Mouse (Mus musculus) midbrain, embryonic 15.5 days (tissue): Measurements from ENCODE around the gene Poc1a. TPM values are rescaled to one million over a fixed set of nuclear protein-coding genes. Genes with fewer than 3 reads are reported as not detected.

Source experiments
- ATAC-seq: fragments of 200-750 bp; cut with Nextera tagmentation; replicated peaks from 2 replicates; pipeline ENCODE4 v1.8.0; 2017; ENCODE audit warnings: moderate TSS enrichment
- H3K27ac ChIP-seq: fragments of 300-500 bp; sonication (generic); 2 replicates; pipeline ENCODE4 v1.5.1; 2015; ENCODE audit warnings: mild to moderate bottlenecking, inconsistent platforms
- H3K27me3 ChIP-seq: fragments of 300-500 bp; sonication (generic); replicated peaks from 2 replicates; pipeline ENCODE4 v1.6.1; 2015; ENCODE audit warnings: inconsistent platforms
- H3K36me3 ChIP-seq: fragments of 300-500 bp; sonication (generic); replicated peaks from 2 replicates; pipeline ENCODE4 v1.6.1; 2015; ENCODE audit warnings: inconsistent platforms
- H3K4me1 ChIP-seq: fragments of 300-500 bp; sonication (generic); 2 replicates; pipeline ENCODE4 v1.6.1; 2015; ENCODE audit warnings: inconsistent platforms
- H3K4me2 ChIP-seq: fragments of 300-500 bp; sonication (generic); 2 replicates; pipeline ENCODE4 v1.6.1; 2015; ENCODE audit warnings: inconsistent platforms, mild to moderate bottlenecking, moderate library complexity
- H3K4me3 ChIP-seq: fragments of 300-500 bp; sonication (generic); 2 replicates; pipeline ENCODE4 v1.5.1; 2015; ENCODE audit warnings: mild to moderate bottlenecking, inconsistent platforms
- H3K9ac ChIP-seq: fragments of 300-500 bp; sonication (generic); 2 replicates; pipeline ENCODE4 v1.6.1; 2015; ENCODE audit warnings: mild to moderate bottlenecking, inconsistent platforms
- H3K9me3 ChIP-seq: fragments of 300-500 bp; sonication (generic); 2 replicates; pipeline ENCODE4 v1.6.1; 2016; ENCODE audit warnings: inconsistent platforms
- WGBS: fragments of 180-500 bp; shearing (Covaris S2); methylation state at CpG from one replicate; pipeline ENCODE4 v1.1.7; 2015; ENCODE audit warnings: mixed read lengths; 5-methylcytosine and 5-hydroxymethylcytosine counted together
- polyA plus RNA-seq: library from polyadenylated mRNA; unstranded; fragments of >200 nt; fragmentation: Nextera tagmentation; extraction: Ambion mirVana; gene quantifications from 2 replicates; pipeline ENCODE4 v1.2.1, GENCODE M21; 2015

Poc1a gene
- polyA plus RNA-seq, 1 experiment from 2014 or later = 9.1 TPM

GRCm38 (mm10) chr9:106249550-106249949, 31.3 kb upstream of the Poc1a start:
- H3K4me1 ChIP-seq = peaks cover 32% of the 10 kb centered on the region
- no peak for ATAC-seq
- H3K9me3 ChIP-seq = no peaks in the 10 kb centered on the region
- no peak overlapping the region for H3K4me2 ChIP-seq
- no peaks in the 10 kb centered on the region for H3K27me3 ChIP-seq
- H3K4me3 ChIP-seq = no peak overlapping the region
- no peak overlapping the region for H3K27ac ChIP-seq
- no peaks in the 10 kb centered on the region for H3K36me3 ChIP-seq
- H3K9ac ChIP-seq = no peak overlapping the region
- WGBS = 90% methylated on average over 11 of the region's 11 CpGs

- Histone ChIP-seq H3K36me3 (no peaks in the 10 kb centered on the region), H3K4me3 (no peak overlapping the region), H3K4me1 (peaks cover 32% of the 10 kb centered on the region), H3K4me2 (no peak overlapping the region), H3K9me3 (no peaks in the 10 kb centered on the region), H3K27me3 (no peaks in the 10 kb centered on the region), H3K9ac (no peak overlapping the region), H3K27ac (no peak overlapping the region)
- WGBS = 67% methylated on average over 4 of the region's 4 CpGs
- no peak for ATAC-seq
These were observed 30.6 kb upstream of the Poc1a start for GRCm38 (mm10) chr9:106250245-106250644.

DNA sequence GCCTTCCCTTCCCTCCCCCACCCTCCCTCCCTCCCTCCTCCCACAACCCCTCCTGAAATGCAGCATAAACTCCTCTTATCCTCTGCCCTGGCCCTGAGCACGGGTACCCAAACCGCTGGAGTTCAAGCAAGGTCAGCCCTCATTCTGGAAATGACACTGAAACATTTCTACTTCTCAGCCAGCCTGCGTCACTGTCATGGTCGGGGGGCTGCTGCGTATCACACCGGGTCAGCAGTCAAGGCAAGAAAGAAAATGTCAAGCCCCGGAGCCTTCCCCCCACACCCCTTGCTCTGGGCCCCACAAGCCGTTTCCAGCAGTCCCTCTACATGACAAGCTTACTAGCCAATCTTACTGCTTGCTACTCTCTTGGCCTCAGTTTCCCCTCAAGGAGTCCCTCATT, 29.8 kb upstream of the Poc1a start:
- no peaks in the 10 kb centered on the region for H3K27me3 ChIP-seq
- H3K4me1 ChIP-seq = peaks cover 31% of the 10 kb centered on the region
- H3K36me3 ChIP-seq = no peaks in the 10 kb centered on the region
- H3K4me2 ChIP-seq = no peak overlapping the region
- no peak overlapping the region for H3K27ac ChIP-seq
- ATAC-seq = no peak
- H3K9me3 ChIP-seq = no peaks in the 10 kb centered on the region
- WGBS = 70% methylated on average over 8 of the region's 8 CpGs
- H3K9ac ChIP-seq = no peak overlapping the region
- H3K4me3 ChIP-seq = no peak overlapping the region

- WGBS = 79% methylated on average over 2 of the region's 2 CpGs
- Histone ChIP-seq H3K36me3 (no peaks in the 10 kb centered on the region), H3K27ac (no peak overlapping the region), H3K4me2 (no peak overlapping the region), H3K9ac (no peak overlapping the region), H3K27me3 (no peaks in the 10 kb centered on the region), H3K4me3 (no peak overlapping the region), H3K4me1 (peaks cover 7% of the 10 kb centered on the region; the same call in 1 of the 2 replicates), H3K9me3 (no peaks in the 10 kb centered on the region)
- no peak for ATAC-seq
These were observed 26.9 kb upstream of the Poc1a start for GRCm38 (mm10) chr9:106254001-106254400.

GRCm38 (mm10) chr9:106258412-106258811, 22.4 kb upstream of the Poc1a start:
- Histone ChIP-seq H3K9ac (no peak overlapping the region), H3K4me1 (no peaks in the 10 kb centered on the region), H3K36me3 (no peaks in the 10 kb centered on the region), H3K9me3 (no peaks in the 10 kb centered on the region), H3K4me3 (no peak overlapping the region), H3K27ac (no peak overlapping the region), H3K27me3 (no peaks in the 10 kb centered on the region), H3K4me2 (no peak overlapping the region)
- no peak for ATAC-seq
- WGBS = 94% methylated on average over 4 of the region's 4 CpGs

DNA sequence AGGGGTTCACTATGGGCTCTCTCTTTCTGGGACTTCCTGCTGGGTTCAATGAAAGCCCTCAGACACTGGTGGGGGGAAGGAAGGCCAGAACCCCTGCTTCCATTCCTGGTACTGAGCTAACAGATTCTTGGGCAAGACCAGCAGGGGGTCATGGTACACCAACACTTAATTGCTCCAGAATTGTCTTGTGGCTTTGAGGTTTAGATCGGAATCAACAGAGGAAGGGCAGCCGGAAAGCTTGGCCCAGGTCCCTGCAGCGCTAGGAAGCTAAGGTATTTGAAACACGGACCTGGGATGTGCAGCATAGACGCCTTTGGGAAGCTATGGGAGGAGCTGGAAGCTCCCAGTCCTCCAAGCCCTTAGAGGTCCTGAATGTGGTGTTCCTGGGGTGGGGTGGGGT, 21.9 kb upstream of the Poc1a start:
- no peak for ATAC-seq
- H3K4me2 ChIP-seq = no peak overlapping the region
- no peaks in the 10 kb centered on the region for H3K27me3 ChIP-seq
- no peak overlapping the region for H3K27ac ChIP-seq
- no peaks in the 10 kb centered on the region for H3K9me3 ChIP-seq
- no peak overlapping the region for H3K4me3 ChIP-seq
- H3K4me1 ChIP-seq = no peaks in the 10 kb centered on the region
- H3K36me3 ChIP-seq = no peaks in the 10 kb centered on the region
- H3K9ac ChIP-seq = no peak overlapping the region
- 75% methylated on average over 5 of the region's 5 CpGs for WGBS

GRCm38 (mm10) chr9:106261058-106261457, 19.8 kb upstream of the Poc1a start:
- no peaks in the 10 kb centered on the region for H3K9me3 ChIP-seq
- 86% methylated on average over 6 of the region's 6 CpGs for WGBS
- no peak overlapping the region for H3K4me3 ChIP-seq
- H3K9ac ChIP-seq = no peak overlapping the region
- H3K4me1 ChIP-seq = no peaks in the 10 kb centered on the region
- no peak overlapping the region for H3K4me2 ChIP-seq
- H3K36me3 ChIP-seq = no peaks in the 10 kb centered on the region
- ATAC-seq = no peak
- H3K27ac ChIP-seq = no peak overlapping the region
- H3K27me3 ChIP-seq = no peaks in the 10 kb centered on the region

DNA sequence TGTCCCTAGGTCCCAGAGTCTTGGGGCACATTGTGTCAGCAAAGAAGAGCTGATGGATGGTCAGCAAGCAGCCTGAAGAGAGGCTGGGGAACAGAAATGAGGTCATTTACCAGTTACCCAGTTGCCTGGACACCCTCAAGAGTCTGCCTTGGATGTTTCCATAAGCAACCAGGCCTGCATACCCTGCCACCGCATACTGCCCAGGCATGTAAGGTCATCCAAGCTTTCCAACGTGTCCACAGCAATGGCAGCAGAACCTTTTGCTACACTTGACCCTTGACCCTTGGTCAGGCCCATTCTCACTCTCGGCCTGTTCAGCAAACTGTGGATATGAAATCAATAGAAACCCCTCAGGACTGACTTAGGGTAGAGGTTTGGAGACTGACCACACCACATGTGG, 19.4 kb upstream of the Poc1a start:
- Histone ChIP-seq H3K4me1 (no peaks in the 10 kb centered on the region), H3K27me3 (no peaks in the 10 kb centered on the region), H3K4me3 (no peak overlapping the region), H3K27ac (no peak overlapping the region), H3K4me2 (no peak overlapping the region), H3K36me3 (no peaks in the 10 kb centered on the region), H3K9ac (no peak overlapping the region), H3K9me3 (no peaks in the 10 kb centered on the region)
- no peak for ATAC-seq
- 82% methylated on average over 3 of the region's 3 CpGs for WGBS

DNA sequence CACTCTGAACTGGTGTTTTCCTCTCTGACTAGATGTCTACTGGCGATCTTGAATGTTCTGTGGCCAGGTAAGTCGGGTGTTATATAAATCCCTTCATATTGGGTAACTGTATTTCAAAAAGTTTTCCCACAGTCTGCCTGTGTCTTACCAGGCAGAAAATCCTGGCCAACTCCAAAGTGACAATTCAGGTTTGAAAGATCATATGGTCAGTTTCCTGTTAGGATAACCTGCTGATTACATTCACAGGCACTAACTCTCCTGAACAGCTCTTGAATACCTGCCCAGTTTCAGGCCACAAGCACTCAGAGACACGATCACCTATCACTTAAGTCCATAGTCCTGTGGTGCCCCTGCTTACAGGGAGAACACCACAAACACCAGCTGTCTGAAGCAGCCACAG, 18.8 kb upstream of the Poc1a start:
- H3K9ac ChIP-seq = no peak overlapping the region
- H3K27me3 ChIP-seq = no peaks in the 10 kb centered on the region
- H3K4me1 ChIP-seq = no peaks in the 10 kb centered on the region
- H3K27ac ChIP-seq = no peak overlapping the region
- H3K4me2 ChIP-seq = no peak overlapping the region
- 83% methylated on average over 3 of the region's 3 CpGs for WGBS
- H3K9me3 ChIP-seq = no peaks in the 10 kb centered on the region
- H3K36me3 ChIP-seq = no peaks in the 10 kb centered on the region
- H3K4me3 ChIP-seq = no peak overlapping the region
- ATAC-seq = no peak

- H3K4me1 ChIP-seq = no peaks in the 10 kb centered on the region
- 85% methylated on average over 9 of the region's 9 CpGs for whole genome bisulfite sequencing
- no peak overlapping the region for H3K9ac ChIP-seq
- no peak overlapping the region for H3K27ac ChIP-seq
- no peak overlapping the region for H3K4me2 ChIP-seq
- H3K36me3 ChIP-seq = no peaks in the 10 kb centered on the region
- H3K9me3 ChIP-seq = no peaks in the 10 kb centered on the region
- no peak for ATAC-seq
- H3K4me3 ChIP-seq = no peak overlapping the region
- no peaks in the 10 kb centered on the region for H3K27me3 ChIP-seq
These were observed 17.4 kb upstream of the Poc1a start for GRCm38 (mm10) chr9:106263381-106263924.

DNA sequence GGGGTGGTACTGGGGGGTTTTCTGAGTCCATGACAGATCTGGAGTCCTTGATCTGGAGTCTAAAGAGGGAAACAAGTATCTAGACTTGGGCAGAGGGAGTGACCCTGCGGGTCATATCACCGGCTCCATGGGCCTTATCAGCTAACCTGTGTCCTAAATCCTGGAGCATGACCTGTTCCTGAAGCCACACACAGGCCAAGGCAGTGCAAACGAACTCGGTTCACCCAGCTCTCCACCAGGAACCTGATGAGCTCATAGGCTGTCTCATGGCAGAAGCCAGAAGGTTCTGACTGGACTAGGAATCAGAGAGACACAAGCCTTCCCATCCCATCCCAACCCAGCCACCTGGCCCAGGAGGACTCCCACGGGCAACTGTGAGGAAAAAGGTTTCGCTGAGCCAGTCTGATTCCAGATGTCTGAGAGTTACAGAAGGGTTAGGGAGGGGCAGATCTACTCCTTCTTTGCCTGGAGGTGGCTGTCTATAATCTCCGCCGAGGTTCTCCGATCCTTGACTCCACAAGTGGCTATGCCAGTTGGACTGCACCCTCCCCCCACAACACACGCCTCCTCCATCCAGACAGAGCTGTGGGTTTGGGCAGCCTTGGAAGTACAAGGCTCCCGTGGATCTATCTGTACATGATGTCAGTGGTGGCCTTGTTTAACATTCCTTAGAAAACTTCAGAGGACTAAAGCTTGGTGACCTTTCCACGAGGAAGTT, 15.3 kb upstream of the Poc1a start:
- H3K4me1 ChIP-seq = peaks cover 17% of the 10 kb centered on the region
- H3K27me3 ChIP-seq = no peaks in the 10 kb centered on the region
- H3K9ac ChIP-seq = no peak overlapping the region
- no peaks in the 10 kb centered on the region for H3K36me3 ChIP-seq
- no peak overlapping the region for H3K4me2 ChIP-seq
- no peak for ATAC-seq
- H3K27ac ChIP-seq = no peak overlapping the region
- WGBS = 88% methylated on average over 12 of the region's 12 CpGs
- H3K9me3 ChIP-seq = no peaks in the 10 kb centered on the region
- no peak overlapping the region for H3K4me3 ChIP-seq

- H3K4me1 ChIP-seq = peaks cover 17% of the 10 kb centered on the region
- no peak for ATAC-seq
These were observed 13.8 kb upstream of the Poc1a start for GRCm38 (mm10) chr9:106266936-106267657.

DNA sequence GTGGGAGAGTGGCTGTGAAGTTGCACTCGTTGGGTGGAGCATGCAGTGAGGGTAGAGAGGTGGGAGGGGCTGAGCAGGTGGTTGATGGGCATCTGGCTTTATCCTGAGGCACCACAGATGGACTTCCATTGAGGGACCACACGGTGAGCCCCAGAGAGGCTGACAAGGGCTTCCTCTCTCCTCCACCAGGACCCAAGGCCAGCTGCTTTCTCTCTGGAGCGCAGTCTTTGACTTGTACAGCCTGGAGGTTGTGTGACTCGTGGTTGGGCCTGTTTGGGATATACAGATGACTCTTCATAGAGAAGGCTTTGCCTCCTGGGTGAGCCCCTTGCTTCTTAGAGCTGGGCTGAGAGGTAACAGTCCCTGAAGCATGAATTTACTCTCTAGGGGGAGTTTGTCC, 12.4 kb upstream of the Poc1a start:
- Histone ChIP-seq H3K9ac (no peak overlapping the region), H3K4me3 (no peak overlapping the region), H3K36me3 (no peaks in the 10 kb centered on the region), H3K4me1 (peaks cover 17% of the 10 kb centered on the region), H3K27me3 (no peaks in the 10 kb centered on the region), H3K4me2 (no peak overlapping the region), H3K9me3 (no peaks in the 10 kb centered on the region), H3K27ac (no peak overlapping the region)
- no peak for ATAC-seq
- WGBS = 44% methylated on average over 4 of the region's 4 CpGs

More at GRCm38 (mm10) chr9:106266936-106267657, 13.8 kb upstream of the Poc1a start:
- 47% methylated on average over 2 of the region's 2 CpGs for WGBS
- Histone ChIP-seq H3K27me3 (no peaks in the 10 kb centered on the region), H3K9ac (no peak overlapping the region), H3K36me3 (no peaks in the 10 kb centered on the region), H3K4me2 (no peak overlapping the region), H3K27ac (no peak overlapping the region), H3K4me3 (no peak overlapping the region), H3K9me3 (no peaks in the 10 kb centered on the region)
